Mouse (Mus musculus) cerebellum, postnatal 4 days (tissue): ENCODE results near the gene Stk40.
A peak's percentile ranks its signal among the peaks of the same experiment; 100 is the strongest.
"Not testable (repeated sequence)": the region's sequence is repeated elsewhere in the genome, so short reads cannot be mapped to it uniquely, and the experiment has no call there.

Experiments used
- DNase-seq, 2 experiments: peaks; one replicate each; pipeline ENCODE4 v3.0.0; 2022; ENCODE audit warnings: low spot score in 2 of 2, mixed read lengths in 1 of 2

Stk40 gene

DNA sequence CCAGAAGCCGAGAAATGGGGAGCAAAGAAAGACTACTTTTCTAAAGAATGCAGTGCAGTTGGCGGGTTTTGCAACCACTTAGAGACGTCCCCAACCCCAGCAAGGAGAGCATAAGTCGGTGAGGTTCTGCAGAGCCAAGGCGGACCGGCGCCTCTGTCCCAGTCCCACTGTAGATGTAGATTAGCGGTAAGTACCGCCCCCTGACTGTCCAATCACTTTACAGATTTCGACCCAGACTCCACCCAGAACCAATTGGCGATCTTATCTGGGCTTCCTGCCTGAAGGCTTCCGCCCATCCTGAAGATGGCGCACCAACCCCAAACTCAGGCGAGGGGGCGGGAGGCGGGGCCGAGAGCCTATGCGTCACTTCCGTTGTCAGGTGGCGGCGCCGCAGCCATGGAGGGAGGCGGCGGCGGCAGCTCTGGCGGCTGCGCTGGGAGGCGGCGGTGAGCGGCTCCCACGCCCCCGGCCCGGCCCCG, at the start of gene Stk40:
Gene Stk40, plus strand, starts transcription at position 368 of the 479 bp plus-strand sequence.
- peak; percentile 89 to 96 for DNase-seq

DNA sequence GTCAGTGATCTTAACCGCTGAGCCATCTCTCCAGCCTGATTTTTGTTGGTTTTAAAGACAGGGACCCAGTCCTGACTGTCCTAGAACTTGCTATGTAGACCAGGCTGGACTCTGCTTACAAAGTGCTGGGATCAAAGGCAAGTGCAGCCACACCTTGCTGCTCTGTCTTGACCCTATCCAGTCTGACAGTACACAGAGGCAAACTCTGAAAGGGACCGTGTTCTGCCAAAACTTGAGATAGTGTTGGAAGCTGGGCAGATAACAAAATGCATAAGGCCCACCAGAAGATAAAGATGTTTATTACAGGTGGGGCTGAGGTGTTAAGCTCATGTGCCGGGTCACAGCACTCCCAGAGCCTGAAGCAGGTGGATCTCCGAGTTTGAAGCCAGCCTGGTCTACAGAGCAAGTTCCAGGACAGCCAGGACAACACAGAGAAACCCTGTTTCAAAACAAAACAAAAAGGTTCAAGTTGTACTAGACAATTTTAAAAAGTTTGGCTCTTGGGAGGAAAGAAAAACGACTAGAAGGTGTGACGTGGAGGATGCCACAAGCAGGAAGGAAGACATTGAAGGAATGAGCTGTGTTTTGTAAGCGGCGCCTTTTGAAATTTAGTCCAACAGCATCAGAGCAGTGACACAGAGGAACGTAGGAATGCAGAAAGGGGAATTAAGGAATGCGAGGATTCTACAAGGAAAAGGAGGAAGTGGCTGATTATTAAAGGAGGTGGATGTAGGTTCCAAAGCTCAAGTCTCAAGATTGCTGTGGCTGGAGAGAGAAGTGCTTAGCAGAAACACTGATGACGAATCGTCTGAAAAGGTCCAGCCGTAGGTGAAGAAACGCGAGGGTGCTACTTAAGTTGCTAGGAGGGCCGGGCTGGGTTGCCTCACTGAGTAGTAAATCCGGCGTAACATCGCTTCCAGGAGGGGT, 46.3 kb upstream of the Stk40 start:
- no peak for DNase-seq

DNA sequence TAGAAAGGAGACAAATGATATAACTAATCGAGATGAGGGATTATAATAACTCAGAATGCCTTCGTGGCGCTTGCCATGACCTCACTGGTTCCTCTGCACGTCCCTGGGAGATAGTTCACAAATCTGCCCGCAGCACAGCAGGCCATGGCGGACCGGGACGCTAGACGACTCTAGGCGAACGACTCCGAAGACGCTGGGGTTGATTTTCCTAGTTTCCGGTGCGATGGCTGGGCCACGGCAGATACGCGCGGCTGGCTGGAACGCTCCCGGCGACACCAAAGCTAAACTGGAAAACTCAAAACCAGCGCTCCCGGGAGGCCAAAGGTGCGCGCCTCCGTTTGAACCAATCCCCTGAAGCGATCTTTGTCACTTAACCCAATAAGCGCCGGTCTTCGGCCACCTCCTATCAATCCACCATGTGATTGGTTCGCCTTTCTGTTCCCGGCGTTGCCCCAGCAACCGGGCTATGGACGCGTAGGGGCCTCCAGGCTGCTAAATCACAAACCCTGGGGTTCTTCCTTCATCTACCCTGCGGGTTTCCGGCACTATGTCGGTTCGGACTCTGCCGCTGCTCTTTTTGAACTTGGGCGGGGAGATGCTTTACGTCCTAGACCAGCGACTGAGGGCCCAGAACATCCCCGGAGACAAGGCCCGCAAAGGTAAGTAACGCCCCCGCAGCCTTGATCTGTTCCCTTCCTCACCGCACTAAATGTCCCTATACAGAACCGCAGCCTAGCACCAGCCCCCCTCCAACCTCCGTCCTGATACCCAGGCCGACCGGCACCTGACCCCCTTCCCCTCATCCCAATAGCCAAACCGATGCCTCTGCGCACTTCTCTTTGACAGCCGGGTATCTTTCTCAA, 45.4 kb upstream of the Stk40 start, which contains the start of gene Oscp1:
Gene Oscp1, plus strand, starts transcription at position 432 of the 863 bp plus-strand sequence.
- DNase-seq = peak; percentile 75 to 89

DNA sequence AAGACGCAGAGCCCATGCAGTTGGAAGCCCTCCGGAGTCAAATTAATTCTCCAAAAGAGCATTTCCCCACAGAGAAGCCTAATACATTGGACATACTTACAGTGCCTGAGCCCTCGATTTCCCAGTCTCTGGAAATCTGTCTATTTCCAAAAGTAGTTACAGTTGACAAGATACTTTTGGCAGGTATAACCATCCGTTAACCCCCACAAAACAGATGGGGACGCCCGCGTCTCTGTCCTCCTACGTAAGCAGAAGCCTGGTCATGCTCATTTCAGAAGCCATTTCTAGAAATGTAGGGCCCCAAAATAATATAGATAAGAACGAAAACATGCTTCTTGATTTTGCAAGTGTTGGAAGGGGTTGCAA, 44.8 kb upstream of the Stk40 start:
- DNase-seq = no peak

DNA sequence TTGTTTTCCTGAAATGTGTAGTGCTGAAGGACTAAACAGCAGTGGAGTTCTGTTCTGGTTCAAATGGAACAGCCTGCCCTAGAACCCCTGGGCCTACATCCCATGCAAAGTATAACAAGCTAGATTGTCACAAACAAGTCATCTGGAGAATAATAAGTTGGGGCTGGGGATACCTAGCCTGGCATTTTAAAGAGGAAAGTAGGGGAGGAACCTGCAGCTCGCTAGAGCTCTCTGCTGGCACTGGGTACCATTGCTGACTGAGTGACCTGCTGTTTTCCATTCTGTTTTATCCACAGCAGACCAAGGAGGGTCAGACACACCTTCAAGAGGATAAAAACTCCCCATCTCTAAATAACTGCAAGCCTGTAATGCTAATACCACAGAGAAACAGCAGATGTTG, 40.9 kb upstream of the Stk40 start:
- DNase-seq = peak in 1 of 2 experiments; percentile 11

DNA sequence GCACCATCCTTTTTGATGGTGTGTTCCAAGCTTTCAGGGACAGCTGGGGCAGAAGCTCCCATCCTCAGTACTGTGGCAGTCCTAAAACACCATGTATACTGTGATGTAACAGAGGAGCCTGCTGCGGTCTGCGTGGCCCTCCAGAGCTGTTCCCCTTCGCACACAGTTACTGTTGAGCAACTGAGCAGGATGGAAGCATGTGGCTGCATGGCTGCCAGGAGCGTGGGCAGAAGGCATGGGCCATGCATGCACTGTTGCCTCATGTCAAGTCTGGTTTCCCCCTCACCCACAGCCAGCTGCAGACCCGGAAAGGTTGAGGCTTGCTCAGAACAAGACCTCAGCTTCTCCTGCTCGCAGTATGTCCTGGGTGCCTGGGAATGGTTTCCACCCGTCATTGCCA, 38.5 kb upstream of the Stk40 start:
- no peak for DNase-seq

DNA sequence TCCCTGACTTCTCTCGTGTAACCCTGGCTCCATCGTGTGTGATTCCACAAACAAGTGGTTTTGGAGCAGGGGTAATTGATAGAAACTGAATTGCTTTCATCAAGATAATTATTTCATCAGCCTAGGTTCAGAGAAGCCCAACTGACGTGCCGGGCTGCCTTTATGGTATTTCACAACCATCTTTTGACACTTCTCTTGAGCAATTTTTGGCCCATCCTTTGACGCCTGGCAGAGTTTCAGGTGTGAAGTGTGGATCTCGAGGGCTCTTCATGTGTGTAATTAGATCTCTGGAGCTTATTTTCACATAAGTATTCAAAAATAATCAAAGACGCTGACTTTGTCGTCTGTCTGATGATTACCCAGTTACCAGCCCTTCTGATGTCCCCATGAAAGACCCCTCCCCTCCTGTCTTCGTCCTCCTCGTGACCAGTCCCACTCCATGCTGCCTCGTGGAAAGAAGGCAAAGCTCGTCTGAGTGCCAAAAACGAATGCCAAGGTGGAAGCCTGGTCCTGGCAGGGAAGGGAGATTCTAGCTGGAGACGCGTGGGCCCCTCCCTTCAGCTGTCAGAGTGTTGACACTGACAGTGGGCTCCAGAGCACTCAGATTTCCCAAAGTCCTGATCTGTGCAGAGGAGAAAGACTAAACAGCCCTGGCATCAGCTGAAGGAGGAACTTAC, 36.2 kb upstream of the Stk40 start:
- peak in 1 of 2 experiments; percentile 34 for DNase-seq

DNA sequence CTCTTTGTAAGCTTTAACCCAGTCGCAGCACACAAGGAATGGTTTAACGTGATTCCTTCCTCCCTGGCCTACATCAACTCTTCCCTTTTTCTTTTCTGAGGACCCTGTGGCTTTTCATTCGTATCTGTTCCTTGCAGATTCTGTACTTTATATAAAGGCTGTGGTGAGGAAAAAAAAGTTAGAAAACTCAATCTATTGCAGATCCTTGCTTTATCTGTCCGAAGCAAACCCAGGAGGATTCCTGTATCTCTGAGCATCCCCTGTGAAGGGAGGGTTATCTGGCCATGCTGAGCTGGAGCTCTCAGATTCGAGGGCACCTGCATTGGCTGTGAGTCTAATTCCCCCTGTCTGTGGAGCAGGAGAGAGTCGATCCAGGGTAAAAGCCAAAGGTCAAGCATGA, 34.9 kb upstream of the Stk40 start:
- DNase-seq = no peak

DNA sequence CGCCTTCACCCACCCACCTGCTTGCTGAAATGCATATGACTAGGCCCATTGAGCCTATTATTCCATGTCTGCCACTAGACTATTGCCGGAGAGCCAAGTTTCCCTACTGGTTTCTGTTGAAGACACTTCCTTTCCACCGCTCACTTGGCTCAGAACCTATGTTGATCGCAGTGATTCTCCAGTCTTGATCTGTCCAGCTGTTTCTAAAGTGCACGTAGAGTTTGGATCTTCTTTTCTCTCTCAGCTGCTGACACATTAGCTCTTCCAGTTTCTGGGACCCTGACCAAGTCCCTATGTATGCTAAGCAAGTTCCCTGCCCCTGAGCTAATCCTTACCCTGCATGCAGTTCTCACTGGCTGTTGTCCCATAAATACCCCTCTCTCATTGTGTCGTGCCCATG, 25.9 kb upstream of the Stk40 start:
- no peak for DNase-seq

DNA sequence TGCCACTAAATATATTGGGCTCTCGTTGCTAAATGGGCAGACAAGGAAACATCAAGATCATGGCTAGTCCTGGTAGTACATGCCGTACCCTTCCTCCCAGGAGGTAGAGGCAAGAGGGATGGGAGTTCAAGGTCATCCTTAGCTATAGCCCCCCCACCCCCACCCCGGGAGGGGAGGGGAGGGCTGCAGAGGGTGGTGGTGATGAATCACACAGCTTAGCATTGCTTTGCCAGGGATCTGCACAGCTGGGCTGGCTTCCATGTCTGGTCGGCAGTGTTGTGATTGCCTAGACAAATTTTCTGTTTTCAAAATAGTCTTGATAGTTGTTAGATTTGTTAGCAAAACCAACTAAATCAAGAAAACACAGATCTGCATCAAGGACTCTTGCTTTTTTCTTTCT, 24.5 kb upstream of the Stk40 start:
- no peak for DNase-seq

DNA sequence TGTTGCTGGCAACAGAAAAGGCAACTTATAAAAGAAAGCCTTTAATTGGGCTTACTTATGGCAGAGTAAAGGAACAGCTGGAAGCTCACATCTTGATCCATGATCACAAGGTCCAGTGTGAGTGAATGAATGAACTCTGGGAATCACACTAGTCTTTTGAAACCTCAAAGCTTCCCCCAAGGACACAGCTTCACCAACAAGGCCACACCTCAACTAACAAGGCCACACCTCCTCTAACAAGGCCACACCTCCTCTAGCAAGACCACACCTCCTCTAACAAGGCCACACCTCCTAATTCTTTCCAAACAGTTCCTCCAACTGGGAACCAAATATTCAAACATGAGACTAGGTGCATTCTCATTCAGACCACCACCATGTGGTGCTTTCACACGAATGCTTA, 22.2 kb upstream of the Stk40 start:
- DNase-seq = no peak

DNA sequence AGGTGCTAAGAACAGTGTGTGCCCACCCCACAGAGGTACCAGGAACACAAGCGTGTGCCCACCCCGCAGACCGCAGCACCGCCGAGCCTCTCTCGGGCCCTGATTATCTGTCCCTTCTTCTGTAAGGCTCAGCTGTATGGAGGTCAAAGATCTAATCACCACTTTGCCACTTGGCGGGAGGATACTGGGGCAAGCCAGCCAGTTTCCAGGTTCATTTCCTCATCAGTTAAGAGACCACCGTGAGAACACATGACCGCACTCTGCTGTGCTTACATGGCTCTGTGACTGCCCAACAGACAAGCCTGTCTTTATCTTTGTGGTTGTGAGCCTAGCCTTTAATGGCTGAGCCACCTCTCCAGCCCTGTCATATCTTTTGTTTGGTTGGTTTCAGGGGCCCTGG, 20.7 kb upstream of the Stk40 start:
- DNase-seq = no peak

DNA sequence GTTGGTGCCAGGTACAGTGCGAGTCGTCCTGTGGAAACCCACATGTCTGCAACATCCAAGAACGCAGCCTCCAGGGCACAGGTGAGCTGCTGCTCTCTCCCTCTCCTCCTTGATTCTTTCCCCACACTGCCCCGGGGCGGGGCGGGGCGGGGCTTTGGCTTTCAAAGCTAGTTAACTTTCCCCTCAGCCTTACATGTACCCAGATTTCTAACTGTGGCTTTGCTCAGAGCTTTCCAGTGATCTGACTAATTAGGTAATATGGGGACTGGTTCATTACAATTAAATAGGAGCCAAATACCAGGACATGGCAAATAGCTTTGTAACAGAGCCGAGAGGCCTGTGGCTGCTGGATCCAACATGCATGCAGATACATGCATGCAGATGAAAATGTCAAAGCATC, 19.4 kb upstream of the Stk40 start:
- no peak for DNase-seq

DNA sequence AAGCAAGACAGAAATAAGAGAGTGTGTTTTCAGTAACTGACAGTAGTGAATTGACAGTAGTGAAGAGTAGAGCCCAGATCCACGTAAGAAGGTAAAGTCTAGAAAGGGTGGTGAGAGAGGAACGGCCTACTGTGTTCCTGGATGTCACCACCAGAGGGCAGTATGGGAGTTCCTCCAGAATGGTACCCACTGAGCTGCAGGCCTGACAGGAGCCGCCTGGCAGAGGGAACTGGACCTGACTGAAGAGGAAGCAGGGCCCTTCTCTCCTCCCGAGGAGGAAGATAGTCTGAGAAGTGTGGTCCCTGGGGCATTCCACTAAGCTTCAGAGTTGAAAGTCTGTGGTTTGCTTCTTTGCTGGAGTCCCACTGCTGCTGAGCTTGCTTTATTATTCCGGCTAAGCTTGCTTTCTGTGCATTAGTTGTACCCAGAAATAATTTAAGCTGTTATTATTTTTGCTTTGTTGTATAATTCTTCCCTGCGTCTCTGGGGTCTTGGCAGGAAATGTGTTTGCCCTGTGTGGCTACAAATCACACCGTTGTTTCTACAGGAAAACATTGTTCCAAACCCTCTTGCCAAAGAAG, 17.7 kb upstream of the Stk40 start:
- DNase-seq = peak; percentile 51 to 77

DNA sequence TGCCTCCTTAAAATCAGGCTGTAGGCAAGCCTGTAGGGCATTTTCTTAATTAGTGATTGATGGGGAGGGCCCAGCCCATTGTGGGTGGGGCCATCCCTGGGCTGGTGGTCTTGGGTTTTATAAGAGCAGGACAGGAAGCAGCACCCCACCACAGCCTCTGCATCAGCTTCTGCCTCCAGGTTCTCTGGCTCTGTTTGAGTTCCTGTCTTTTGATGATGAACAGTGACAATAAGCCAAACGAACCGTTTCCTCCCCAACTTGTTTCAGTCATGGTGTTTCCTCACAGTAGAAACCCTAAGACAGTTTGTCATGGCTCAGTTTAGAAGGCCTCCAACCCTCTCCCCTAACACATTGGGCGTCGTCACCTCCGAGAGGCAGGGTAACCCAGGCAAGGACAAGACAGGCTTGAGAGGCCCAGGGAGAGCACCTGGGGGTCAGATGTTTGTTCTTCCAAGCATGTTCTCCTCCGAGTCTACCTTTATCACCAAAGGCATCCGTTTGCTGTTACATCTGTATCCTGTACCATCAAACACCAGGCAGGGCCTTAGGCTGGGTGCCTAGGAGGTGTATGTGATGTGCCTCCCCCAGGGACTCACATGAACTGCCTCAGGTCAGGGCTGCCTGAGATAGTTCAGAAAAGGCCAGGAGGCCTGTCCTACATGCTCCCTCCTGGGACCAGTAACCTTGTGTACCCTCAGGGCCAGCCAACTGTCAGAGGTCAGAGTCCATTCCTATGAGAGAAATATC, 13.5 kb upstream of the Stk40 start:
- DNase-seq = no peak

DNA sequence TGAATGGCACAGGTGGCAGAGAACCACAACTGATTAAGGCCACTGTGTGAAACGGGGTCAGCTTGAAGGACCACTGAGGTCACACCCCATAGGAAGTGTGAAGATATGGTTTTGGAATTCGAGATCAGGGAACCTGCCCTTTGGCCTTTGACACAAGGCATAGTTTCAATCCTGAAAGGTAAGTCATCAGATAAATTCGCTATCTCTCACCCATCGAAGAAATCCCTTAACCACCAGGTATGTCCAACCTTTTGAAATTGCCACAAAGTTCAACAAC, 13.0 kb upstream of the Stk40 start:
- DNase-seq = no peak

DNA sequence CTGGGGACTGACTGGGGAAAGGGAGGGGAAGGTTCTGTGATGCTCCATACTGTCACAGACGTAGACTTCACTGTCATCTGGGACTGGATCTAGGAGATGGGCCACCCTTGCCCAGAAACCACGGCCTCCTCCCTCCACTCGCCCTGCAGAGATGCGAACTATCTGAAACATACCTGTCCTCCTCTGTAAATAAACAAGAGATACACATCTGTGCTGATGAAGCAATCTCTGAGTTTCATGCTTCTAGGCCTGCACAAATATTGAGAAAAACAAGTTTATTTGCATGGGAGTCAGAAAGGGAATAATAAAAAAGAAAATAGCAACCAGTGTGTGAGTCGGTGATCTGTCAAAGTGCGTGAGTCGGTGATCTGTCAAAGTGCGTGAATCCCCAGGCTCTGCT, 11.9 kb upstream of the Stk40 start:
- DNase-seq = no peak

DNA sequence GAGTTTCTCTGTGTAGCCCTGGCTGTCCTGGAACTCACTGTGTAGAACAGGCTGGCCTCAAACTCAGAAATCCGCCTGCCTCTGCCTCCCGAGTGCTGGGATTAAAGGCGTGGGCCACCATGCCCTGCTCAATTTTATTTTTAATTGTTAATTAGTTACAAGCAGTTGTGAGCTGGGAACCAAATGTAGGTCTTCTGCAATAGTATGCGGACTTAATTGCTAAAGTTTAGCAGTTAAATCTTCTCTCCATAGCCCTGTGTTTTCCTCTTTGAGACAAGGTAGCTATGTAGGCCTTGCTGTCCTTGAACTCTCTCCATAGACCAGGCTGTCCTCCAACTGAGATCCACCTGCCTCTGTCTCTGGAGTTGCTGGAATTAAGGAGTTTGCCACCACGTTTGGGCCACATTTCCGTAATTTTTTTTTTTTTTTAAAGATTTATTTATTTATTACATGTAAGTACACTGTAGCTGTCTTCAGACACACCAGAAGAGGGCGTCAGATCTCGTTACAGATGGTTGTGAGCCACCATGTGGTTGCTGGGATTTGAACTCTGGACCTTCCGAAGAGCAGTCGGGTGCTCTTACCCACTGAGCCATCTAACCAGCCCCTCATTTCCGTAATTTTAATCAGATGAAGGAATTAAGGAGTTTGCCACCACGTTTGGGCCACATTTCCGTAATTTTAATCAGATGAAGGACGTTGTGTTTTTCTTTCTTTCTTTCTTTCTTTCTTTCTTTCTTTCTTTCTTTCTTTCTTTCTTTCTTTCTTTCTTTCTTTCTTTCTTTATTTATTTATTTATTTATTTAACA, 7.9 kb upstream of the Stk40 start:
- not testable (repeated sequence) for DNase-seq

DNA sequence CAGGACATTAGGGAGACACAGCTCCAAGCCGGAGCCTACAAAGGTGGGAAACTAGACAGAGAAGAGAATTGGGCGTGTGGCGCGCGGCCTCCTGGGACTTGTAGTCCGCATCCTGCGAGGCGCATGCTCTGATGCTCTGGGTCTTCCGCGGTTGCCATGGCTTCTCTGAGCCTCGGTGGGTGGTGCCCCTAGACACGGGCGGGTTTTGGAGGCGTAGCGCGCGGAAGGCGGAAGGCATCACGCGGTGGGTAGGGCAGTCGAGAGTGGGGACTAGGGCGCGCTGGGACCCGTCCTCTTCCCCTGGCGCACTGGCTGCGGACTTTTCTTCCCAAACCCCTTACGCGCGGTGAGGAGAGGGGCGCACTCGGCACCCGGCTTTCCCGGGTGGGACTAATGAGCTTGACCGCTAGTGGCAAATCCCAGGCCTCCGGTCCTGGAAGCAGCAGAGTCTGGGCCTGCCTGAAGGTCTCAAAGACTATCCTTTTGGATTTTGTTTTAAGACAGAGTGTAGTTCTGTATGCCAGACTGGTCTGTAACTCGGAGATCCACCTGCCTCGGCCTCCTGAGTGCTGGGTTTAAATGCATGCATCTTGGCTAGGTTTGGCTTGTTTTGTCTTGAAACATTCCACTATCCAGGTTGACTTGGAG, 7.2 kb upstream of the Stk40 start, which contains the start of gene Lsm10:
Gene Lsm10, plus strand, starts transcription at position 160 of the 648 bp plus-strand sequence.
- peak; percentile 83 to 91 for DNase-seq
